Mouse (Mus musculus) heart, adult 8-10 months (tissue): ENCODE results near the gene Flt3. TPM values are rescaled to one million over a fixed set of nuclear protein-coding genes. Genes with fewer than 3 reads are reported as not detected.

Experiments used
- DNase-seq: peaks from one replicate; pipeline ENCODE4 v3.0.0; 2022; ENCODE audit warnings: low spot score
- microRNA-seq: library from miRNA; unstranded; fragments of <30 nt; microRNA quantifications from one replicate; pipeline ENCODE4 v1.2.0, GENCODE M21; 2022
- total RNA-seq, 4 experiments: library from RNA; stranded (reverse); gene quantifications; 2 replicates each; pipeline ENCODE4 v1.2.4; 2022

The Flt3 gene
- total RNA-seq, 4 experiments from 2014 or later, result 0.17 TPM; not detected in 3

DNA sequence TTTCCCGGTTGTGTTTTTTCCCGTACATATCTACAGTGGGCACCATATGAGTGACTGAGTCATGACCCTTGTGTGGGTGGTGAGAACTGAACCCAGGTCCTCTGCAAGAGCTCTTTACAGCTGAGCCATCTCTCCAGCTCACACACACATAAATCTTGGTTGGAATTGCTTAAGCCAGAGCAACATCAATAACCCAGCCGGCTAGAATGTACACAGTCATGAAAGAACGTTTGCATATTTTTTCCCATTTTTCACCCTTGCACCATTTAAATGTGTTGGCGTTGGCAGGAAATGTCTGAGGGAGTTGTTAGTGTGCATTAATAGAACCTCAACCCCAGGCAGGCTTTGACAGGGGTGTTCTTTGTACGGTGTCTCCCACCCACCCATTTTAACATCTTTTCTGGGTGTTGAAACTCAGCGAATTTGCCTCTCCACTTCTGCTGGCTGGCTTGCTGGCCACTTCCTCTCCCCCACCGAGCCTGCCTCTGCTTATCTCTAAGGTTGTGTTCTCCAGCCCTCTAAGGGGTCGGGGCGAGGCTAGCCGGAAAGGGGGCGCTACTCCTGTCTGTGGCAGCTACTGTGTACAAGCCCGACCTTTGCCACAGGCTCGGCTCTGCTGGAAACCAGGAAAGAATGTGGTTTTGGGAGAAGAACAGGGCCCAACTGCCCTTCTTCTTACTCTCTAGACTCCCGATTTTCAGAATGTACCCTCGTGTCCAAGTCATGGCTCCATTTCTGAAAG is 108.4 kb downstream of the Flt3 start:
- DNase-seq, result no peak

DNA sequence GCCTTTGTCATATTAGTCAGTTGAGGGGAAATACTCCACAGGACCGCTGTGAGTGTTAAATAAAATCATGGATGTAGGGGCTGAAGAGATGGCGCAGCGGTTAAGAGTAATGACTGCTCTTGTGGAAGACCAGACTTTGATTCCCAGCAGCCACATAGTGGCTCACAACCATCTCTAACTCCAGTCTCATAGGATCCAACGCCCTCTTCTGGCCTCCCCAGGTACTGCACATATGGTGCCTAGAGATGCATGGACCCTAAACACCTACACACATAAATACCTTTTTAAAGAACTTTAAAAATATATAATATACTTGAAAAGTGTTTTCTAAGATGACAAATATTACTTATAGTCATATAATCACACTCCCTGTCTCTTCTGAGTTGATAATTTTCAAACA is 115.9 kb downstream of the Flt3 start:
- DNase-seq, result no peak

Small RNA genes lying within 50 kb of the gene (microRNA-seq; reads per million reads assigned to microRNA genes)
- not detected for gene Mir7k

Other genes starting within 250 kb of the Flt3 start
- gene Gsx1, start 211.8 kb downstream of the Flt3 start, total RNA-seq, result not detected
- not detected for gene Pdx1, start 130.5 kb downstream of the Flt3 start, total RNA-seq
- not detected for gene Cdx2, start 93.2 kb downstream of the Flt3 start, total RNA-seq
- gene Urad, start 78.0 kb downstream of the Flt3 start, total RNA-seq, result not detected
- gene Pan3, start 29.7 kb upstream of the Flt3 start, total RNA-seq, result 10 to 100 TPM; 27.8 to 37.4 (median 29.4) TPM